Mouse (Mus musculus) left cerebral cortex, adult 9 months (tissue): ENCODE results near the gene Lrrc8d.
A peak's percentile ranks its signal among the peaks of the same experiment; 100 is the strongest.

Experiments
- DNase-seq, 2 experiments: peaks; one replicate each; pipeline ENCODE4 v3.0.0; 2022; ENCODE audit warnings: low spot score in 2 of 2

Lrrc8d gene

DNA sequence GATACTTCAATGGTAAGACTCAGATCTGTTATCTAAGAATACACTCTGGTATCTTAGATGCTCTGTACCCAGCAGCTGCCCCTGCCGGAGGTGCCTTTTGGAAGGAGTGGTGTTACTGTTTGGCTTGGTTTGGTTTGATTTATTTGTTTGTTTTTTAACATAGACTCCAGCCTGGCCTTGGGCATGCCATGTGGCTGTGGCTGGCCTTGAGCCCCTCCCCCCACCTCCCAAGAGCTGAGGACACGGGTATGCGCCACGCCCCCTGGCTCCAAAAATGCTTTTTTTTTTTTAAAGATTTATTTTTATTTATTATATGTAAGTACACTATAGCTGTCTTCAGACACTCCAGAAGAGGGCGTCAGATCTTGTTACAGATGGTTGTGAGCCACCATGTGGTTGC lies 65.6 kb downstream of the Lrrc8d start:
- no peak for DNase-seq

GRCm38 (mm10) chr5:105776368-105776767 lies 76.6 kb downstream of the Lrrc8d start:
- no peak for DNase-seq

DNA sequence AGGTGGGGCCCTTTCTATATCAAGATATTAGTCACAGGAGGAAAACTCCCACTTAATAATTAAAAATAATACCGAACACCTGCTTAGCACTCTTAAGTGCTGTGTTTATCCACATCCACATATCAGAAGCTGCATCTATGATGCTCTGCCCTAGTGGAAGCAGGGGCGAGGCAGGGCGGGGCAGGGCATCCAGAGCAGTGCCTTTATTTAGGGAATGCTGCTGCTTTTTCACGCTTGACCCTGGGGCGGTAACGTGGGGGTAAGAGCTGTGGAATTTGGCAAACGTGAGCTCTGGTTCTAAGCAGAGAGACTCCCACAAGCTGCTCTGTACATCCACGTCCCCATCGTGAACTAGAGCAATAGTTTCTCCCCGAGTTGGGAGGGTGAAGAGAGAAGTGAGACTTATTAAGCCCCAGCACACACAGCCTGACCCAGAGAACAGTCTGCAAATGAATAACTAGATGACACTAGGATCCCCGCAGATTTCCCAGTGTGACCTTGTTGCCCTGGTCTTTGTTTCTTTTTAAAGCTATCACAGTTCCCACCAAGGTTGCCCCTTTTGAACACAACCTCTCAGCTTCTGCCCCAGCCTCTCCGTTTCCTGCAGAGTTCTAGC lies 77.3 kb downstream of the Lrrc8d start:
- DNase-seq: no peak

GRCm38 (mm10) chr5:105777645-105778044 lies 77.9 kb downstream of the Lrrc8d start:
- no peak for DNase-seq

GRCm38 (mm10) chr5:105778189-105778588 lies 78.4 kb downstream of the Lrrc8d start:
- no peak for DNase-seq

DNA sequence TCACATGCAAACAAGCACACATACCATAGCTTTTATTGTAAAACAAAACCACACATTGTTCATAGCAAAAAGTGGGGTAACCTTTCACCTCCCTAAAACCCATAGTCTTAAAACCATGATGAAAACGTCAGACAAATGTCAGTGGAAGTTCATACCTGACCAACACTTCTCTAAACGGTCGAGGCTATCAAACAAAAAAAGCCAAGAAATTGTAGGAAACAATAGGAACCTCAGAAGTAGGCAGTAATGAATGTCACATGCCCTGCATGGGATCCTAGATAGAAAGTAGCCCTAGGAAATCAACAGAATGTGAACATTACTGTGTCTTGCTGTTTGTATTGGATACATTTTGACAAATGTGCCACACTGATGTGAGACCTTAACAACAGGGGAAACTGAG lies 79.0 kb downstream of the Lrrc8d start:
- no peak for DNase-seq

DNA sequence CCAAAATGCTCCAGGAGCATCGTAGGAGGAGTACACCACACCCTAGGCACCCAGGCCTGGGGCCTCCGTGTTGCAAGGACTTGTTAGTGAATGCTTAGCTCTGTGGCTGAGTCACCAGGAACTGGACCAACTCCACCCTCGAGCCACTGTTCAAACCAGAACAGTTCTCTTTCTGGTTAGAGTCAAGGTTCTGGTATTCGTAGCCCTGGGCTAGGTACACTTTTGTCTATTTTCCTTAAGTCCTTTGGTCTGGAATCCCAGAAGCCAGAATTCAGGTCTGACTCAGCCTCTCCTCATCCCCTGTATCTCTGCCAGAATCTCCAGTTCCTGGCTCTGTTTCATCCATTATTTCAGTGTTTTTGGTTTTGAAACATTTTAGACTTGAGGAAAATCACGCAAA lies 79.6 kb downstream of the Lrrc8d start:
- DNase-seq: peak in 1 of 2 experiments; percentile 53

- no peak for DNase-seq
These were observed 84.1 kb downstream of the Lrrc8d start for GRCm38 (mm10) chr5:105783848-105784247.

- no peak for DNase-seq
These were observed 85.0 kb downstream of the Lrrc8d start for GRCm38 (mm10) chr5:105784724-105785123.

- DNase-seq: no peak
These were observed 87.8 kb downstream of the Lrrc8d start for GRCm38 (mm10) chr5:105787577-105787976.

DNA sequence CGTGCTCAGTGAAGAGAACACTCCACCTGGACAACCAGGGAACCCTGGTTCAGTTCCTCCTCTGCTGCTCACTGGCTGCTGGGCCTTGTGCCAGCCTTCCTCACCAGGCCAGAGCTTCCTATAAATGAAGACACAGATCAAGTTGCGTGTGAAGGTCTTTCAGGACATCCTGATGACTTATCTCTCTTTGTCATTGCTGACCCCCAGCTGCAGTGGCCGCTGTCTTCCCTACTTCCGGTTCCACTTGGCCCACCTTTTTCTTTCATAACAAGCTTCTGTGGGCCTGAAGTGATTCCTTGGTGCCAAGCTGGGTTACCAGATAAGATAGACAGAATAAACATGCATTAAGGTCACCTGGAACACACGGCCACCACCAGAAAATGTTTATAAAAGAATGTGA lies 90.0 kb downstream of the Lrrc8d start:
- no peak for DNase-seq

- DNase-seq: no peak
These were observed 92.6 kb downstream of the Lrrc8d start for GRCm38 (mm10) chr5:105792331-105792801.

DNA sequence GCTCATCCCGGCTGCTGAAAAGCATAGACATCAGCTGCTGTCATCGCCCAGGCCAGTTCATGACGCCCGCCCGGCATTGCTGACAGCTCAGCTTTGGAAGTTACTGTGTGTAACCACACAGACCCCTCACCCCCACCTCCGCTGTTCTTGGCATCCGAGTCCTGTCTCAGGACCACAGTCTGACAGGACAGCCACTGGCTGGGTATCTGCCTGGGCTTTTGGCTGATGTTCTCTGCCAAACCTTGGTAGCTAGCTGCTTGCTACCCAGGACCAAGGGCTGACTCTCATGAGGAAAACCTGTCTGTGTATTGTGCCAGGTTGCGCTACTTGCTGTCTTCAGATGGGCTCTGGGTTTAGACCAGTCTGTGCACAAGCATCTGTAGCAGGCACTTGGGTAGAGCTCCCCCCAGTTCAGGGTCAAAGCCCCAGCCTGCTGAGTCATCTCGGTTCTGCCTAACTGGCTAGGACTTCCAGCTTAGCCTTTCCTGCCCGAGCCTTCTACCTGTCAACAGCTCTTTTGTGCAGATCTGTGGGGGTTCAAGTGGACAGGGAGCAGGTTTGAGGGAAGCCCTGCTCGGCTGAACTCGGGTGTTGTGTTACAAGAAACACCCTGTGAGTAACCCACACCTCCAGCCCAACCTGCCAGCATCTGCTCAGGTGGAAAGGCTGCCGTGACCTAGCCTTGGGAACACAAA lies 93.2 kb downstream of the Lrrc8d start:
- no peak for DNase-seq

DNA sequence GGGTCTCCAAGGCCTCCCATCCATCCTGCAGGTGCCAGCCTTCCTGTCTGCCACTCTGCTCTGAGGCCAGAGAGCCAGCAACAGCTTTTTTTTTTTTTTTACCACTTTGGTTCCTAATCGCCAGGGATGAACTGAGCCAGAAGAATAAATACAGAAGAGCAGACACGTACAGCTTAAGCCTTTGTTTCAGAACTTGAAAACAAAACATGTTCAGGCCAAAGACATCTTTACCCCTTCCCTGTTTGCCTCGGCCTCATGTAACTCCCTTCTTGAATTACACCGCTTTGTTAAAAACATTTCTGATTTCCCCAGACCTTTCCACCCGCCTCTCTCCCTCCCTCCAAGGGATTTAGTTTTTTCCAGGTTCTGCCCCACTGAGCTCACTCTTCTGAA lies 93.8 kb downstream of the Lrrc8d start:
- no peak for DNase-seq

- no peak for DNase-seq
These were observed 98.7 kb downstream of the Lrrc8d start for GRCm38 (mm10) chr5:105798421-105798820.

- DNase-seq: no peak
These were observed 100.3 kb downstream of the Lrrc8d start for GRCm38 (mm10) chr5:105799850-105800635.

DNA sequence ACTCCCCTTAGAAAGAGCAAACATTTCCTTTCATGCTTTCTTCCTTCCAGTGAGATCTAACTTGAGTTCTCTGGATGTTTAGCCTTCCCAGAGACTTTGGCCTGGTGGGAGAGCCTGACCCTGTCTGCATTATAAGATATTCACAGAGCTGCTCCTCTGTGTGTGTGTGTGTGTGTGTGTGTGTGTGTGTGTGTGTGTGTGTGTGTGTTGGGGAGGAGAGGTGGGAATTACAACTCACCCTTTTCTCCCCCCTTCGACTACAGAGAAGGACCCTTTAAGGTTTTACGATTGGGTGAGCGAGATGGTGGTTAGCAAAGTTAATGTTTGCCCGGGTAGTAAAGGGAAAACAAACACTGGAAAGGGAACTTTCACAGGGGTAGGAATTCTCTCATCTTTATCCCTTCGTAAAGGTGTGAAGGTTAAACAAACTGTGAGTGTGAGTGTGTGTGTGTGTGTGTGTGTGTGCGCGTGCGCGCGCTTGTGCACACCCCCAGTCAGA lies 101.3 kb downstream of the Lrrc8d start:
- no peak for DNase-seq

- no peak for DNase-seq
These were observed 106.2 kb downstream of the Lrrc8d start for GRCm38 (mm10) chr5:105805955-105806354.

DNA sequence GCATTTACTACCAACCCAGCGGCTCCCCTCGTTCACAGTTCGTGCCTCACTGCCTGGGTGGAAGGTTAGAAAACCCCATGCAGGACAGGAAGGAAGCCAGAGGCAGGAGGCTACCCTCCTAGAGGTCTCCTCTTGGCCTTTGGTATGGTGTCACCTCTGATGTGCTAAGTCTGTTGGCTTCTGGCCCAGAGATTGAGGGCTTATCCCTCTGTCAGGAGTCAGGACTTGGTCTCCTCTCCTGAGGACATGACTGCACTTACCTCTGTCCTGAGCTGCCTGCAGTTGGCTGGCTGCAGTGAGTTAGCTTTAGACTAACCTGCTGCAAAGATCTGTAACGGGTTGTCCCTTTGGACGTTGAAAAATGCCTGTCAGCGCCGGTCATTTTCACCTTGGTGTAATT lies 107.7 kb downstream of the Lrrc8d start:
- DNase-seq: no peak

- DNase-seq: no peak
These were observed 109.3 kb downstream of the Lrrc8d start for GRCm38 (mm10) chr5:105809056-105809455.

GRCm38 (mm10) chr5:105813036-105813435 lies 113.3 kb downstream of the Lrrc8d start:
- DNase-seq: no peak

DNA sequence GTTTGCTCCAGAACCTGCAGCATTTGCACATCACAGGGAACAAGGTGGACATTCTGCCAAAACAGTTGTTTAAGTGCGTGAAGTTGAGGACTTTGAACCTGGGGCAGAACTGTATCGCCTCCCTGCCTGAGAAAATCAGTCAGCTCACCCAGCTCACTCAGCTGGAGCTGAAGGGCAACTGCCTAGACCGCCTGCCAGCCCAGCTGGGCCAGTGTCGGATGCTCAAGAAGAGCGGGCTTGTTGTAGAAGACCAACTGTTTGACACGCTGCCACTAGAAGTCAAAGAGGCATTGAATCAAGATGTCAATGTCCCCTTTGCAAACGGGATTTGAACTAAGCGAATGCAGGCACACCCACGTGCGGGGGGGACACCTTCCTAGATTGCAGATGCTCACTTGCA lies 114.2 kb downstream of the Lrrc8d start:
- DNase-seq: peak; percentile 36 to 43

DNA sequence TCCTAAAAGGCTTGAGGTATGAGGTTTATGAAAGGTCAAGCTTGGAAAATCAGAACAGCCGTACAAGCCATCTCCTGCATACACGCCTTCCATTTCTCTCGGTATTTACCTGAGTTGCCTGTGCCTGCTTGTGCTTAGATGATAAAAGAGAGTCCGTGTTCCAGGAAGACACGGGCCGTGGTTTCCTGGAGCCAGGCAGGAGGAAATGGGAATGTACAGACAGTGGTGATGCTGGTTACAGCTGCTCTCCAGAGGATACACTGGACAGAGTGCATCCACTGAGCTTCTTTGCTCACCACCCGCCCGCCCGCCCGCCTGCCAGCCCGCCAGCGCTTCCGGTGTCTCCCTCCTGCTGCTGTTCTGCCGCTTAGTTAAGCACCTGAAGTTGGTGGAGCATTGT lies 116.3 kb downstream of the Lrrc8d start:
- DNase-seq: no peak
